Mouse (Mus musculus) MEL (cell line): Measurements from ENCODE around the gene 1700016C15Rik. TPM values are rescaled to one million over a fixed set of nuclear protein-coding genes. Genes with fewer than 3 reads are reported as not detected.

ENCODE experiments used
- DNase-seq: peaks from one replicate; pipeline ENCODE4 v3.0.0; 2011; ENCODE audit warnings: low read depth, low spot score
- H3K27ac ChIP-seq: 2 replicates; pipeline ENCODE4 v1.5.1; 2012; ENCODE audit warnings: low read depth, mild to moderate bottlenecking, control low read depth, low read length, moderate library complexity; ENCODE audit not compliant: control insufficient read depth
- H3K27me3 ChIP-seq, 2 experiments: fragments of 150-350 bp in 1 of 2; sonication (generic) in 1 of 2; 2 replicates each; pipeline ENCODE4 v1.6.1; 2012; ENCODE audit warnings: low read length in 2 of 2, mild to moderate bottlenecking in 2 of 2, improper control_type of control experiment in 1 of 2, moderate library complexity in 1 of 2; ENCODE audit not compliant: insufficient read depth in 2 of 2, control insufficient read depth in 1 of 2
- H3K36me3 ChIP-seq, 2 experiments: 2 replicates each; pipeline ENCODE4 v1.6.1; 2012 to 2014; ENCODE audit warnings: low read length in 2 of 2, improper control_type of control experiment in 1 of 2, inconsistent platforms in 1 of 2, mild to moderate bottlenecking in 1 of 2; ENCODE audit not compliant: insufficient read depth in 2 of 2, control insufficient read depth in 1 of 2
- H3K4me1 ChIP-seq, 2 experiments: fragments of 150-350 bp in 1 of 2; sonication (generic) in 1 of 2; 2 replicates each; pipeline ENCODE4 v1.6.1; 2012; ENCODE audit warnings: low read length in 2 of 2, improper control_type of control experiment in 1 of 2, mild to moderate bottlenecking in 1 of 2; ENCODE audit not compliant: insufficient read depth in 2 of 2, control insufficient read depth in 1 of 2
- H3K4me3 ChIP-seq, 2 experiments: fragments of 150-350 bp in 1 of 2; sonication (generic) in 1 of 2; 2 replicates each; pipeline ENCODE4 v1.5.1; 2012; ENCODE audit warnings: low read depth in 2 of 2, low read length in 2 of 2, mild to moderate bottlenecking in 2 of 2, moderate library complexity in 2 of 2, control low read depth in 1 of 2, improper control_type of control experiment in 1 of 2; ENCODE audit not compliant: control insufficient read depth in 1 of 2, insufficient read depth in 1 of 2
- H3K79me2 ChIP-seq: 2 replicates; pipeline ENCODE4 v1.6.1; 2012; ENCODE audit warnings: mild to moderate bottlenecking, low read length, moderate library complexity; ENCODE audit not compliant: control insufficient read depth, poor library complexity, insufficient read depth
- H3K9ac ChIP-seq: 2 replicates; pipeline ENCODE4 v1.6.1; 2012; ENCODE audit warnings: low read depth, mild to moderate bottlenecking, control low read depth, low read length, moderate library complexity; ENCODE audit not compliant: control insufficient read depth, poor library complexity, severe bottlenecking
- H3K9me3 ChIP-seq: fragments of 150-350 bp; sonication (generic); replicated peaks from 2 replicates; pipeline ENCODE4 v1.6.1; 2012; ENCODE audit warnings: mild to moderate bottlenecking, low read length, improper control_type of control experiment, moderate library complexity; ENCODE audit not compliant: insufficient read depth
- BHLHE40 ChIP-seq: IDR thresholded peaks from 2 replicates; pipeline ENCODE4 v1.6.1; 2012; ENCODE audit warnings: low read depth, mild to moderate bottlenecking, inconsistent platforms, low read length, improper control_type of control experiment, borderline replicate concordance
- CHD2 ChIP-seq: IDR thresholded peaks from 2 replicates; pipeline ENCODE4 v1.6.1; 2011; ENCODE audit warnings: low read length, improper control_type of control experiment
- CTCF ChIP-seq, 3 experiments: IDR thresholded peaks in 2 of 3; conservative IDR thresholded peaks in 1 of 3; 2 replicates each; pipeline ENCODE4 v1.5.1; 2011 to 2012; ENCODE audit warnings: low read length in 3 of 3, low read depth in 2 of 3, mild to moderate bottlenecking in 2 of 3, improper control_type of control experiment in 1 of 3, inconsistent platforms in 1 of 3, mixed read lengths in 1 of 3, moderate library complexity in 1 of 3; ENCODE audit not compliant: control insufficient read depth in 1 of 3, insufficient read depth in 1 of 3, poor library complexity in 1 of 3, severe bottlenecking in 1 of 3
- EP300 ChIP-seq, 2 experiments: IDR thresholded peaks; 2 replicates each; pipeline ENCODE4 v1.6.1; 2011; ENCODE audit warnings: improper control_type of control experiment in 2 of 2, low read length in 2 of 2, low read depth in 1 of 2, mild to moderate bottlenecking in 1 of 2
- ETS1 ChIP-seq: IDR thresholded peaks from 2 replicates; pipeline ENCODE4 v1.6.1; 2012; ENCODE audit warnings: low read depth, mild to moderate bottlenecking, inconsistent platforms, low read length, improper control_type of control experiment, moderate library complexity
- GABPA ChIP-seq: IDR thresholded peaks from 2 replicates; pipeline ENCODE4 v1.6.1; 2012; ENCODE audit warnings: low read depth, mild to moderate bottlenecking, inconsistent platforms, low read length, improper control_type of control experiment, moderate library complexity
- GATA1 ChIP-seq: IDR thresholded peaks from 2 replicates; pipeline ENCODE4 v1.6.1; 2011; ENCODE audit warnings: low read depth, low read length, improper control_type of control experiment
- HCFC1 ChIP-seq: IDR thresholded peaks from 2 replicates; pipeline ENCODE4 v1.6.1; 2012; ENCODE audit warnings: low read depth, mild to moderate bottlenecking, inconsistent platforms, low read length, improper control_type of control experiment, moderate library complexity
- JUND ChIP-seq: IDR thresholded peaks from 2 replicates; pipeline ENCODE4 v1.6.1; 2011; ENCODE audit warnings: low read depth, mild to moderate bottlenecking, improper control_type of control experiment, low read length
- MAFK ChIP-seq: IDR thresholded peaks from 2 replicates; pipeline ENCODE4 v1.6.1; 2011; ENCODE audit warnings: low read depth, mild to moderate bottlenecking, low read length, improper control_type of control experiment, borderline replicate concordance
- MAX ChIP-seq: IDR thresholded peaks from 2 replicates; pipeline ENCODE4 v1.6.1; 2011; ENCODE audit warnings: low read length, improper control_type of control experiment
- MXI1 ChIP-seq: IDR thresholded peaks from 2 replicates; pipeline ENCODE4 v1.6.1; 2011; ENCODE audit warnings: mild to moderate bottlenecking, low read depth, low read length, improper control_type of control experiment
- MYB ChIP-seq: IDR thresholded peaks from 2 replicates; pipeline ENCODE4 v1.6.1; 2011; ENCODE audit warnings: mild to moderate bottlenecking, low read depth, low read length, improper control_type of control experiment
- MYC ChIP-seq: IDR thresholded peaks from 2 replicates; pipeline ENCODE4 v1.6.1; 2011; ENCODE audit warnings: low read depth, mild to moderate bottlenecking, low read length, improper control_type of control experiment, moderate library complexity
- NRF1 ChIP-seq: IDR thresholded peaks from 2 replicates; pipeline ENCODE4 v1.6.1; 2014; ENCODE audit warnings: low read depth, mild to moderate bottlenecking, inconsistent platforms, low read length, improper control_type of control experiment, moderate library complexity; ENCODE audit not compliant: poor library complexity, insufficient read depth, severe bottlenecking
- POLR2A ChIP-seq, 2 experiments: IDR thresholded peaks; 2 replicates each; pipeline ENCODE4 v1.6.1; 2011 to 2012; ENCODE audit warnings: low read length in 2 of 2, mild to moderate bottlenecking in 2 of 2, control low read depth in 1 of 2, improper control_type of control experiment in 1 of 2, low read depth in 1 of 2, moderate library complexity in 1 of 2; ENCODE audit not compliant: control insufficient read depth in 1 of 2, insufficient read depth in 1 of 2, poor library complexity in 1 of 2
- POLR2AphosphoS5 ChIP-seq: IDR thresholded peaks from 2 replicates; pipeline ENCODE4 v1.6.1; 2012; ENCODE audit warnings: low read depth, borderline replicate concordance, mild to moderate bottlenecking, inconsistent platforms, low read length, moderate library complexity, mixed read lengths
- RCOR1 ChIP-seq: IDR thresholded peaks from 2 replicates; pipeline ENCODE4 v1.6.1; 2012; ENCODE audit warnings: low read depth, mild to moderate bottlenecking, inconsistent platforms, low read length, improper control_type of control experiment
- SIN3A ChIP-seq: IDR thresholded peaks from 2 replicates; pipeline ENCODE4 v1.6.1; 2012; ENCODE audit warnings: low read length, improper control_type of control experiment, inconsistent platforms
- SMC3 ChIP-seq: IDR thresholded peaks from 2 replicates; pipeline ENCODE4 v1.6.1; 2011; ENCODE audit warnings: low read depth, low read length, improper control_type of control experiment
- TAL1 ChIP-seq: IDR thresholded peaks from 2 replicates; pipeline ENCODE4 v1.6.1; 2012; ENCODE audit warnings: mild to moderate bottlenecking, inconsistent platforms, low read length, moderate library complexity, mixed read lengths
- TBP ChIP-seq: IDR thresholded peaks from 2 replicates; pipeline ENCODE4 v1.8.0; 2011; ENCODE audit warnings: low read depth, low read length, improper control_type of control experiment
- UBTF ChIP-seq: IDR thresholded peaks from 2 replicates; pipeline ENCODE4 v1.6.1; 2012; ENCODE audit warnings: low read depth, mild to moderate bottlenecking, inconsistent platforms, low read length, improper control_type of control experiment, moderate library complexity, borderline replicate concordance; ENCODE audit not compliant: insufficient read depth
- ZC3H11A ChIP-seq: IDR thresholded peaks from 2 replicates; pipeline ENCODE4 v1.6.1; 2012; ENCODE audit warnings: low read depth, mild to moderate bottlenecking, inconsistent platforms, low read length, improper control_type of control experiment
- ZNF384 ChIP-seq: IDR thresholded peaks from 2 replicates; pipeline ENCODE4 v1.6.1; 2012; ENCODE audit warnings: low read depth, mild to moderate bottlenecking, inconsistent platforms, low read length, improper control_type of control experiment
- polyA plus RNA-seq, 2 experiments: library from polyadenylated mRNA; stranded (reverse) in 1 of 2; unstranded in 1 of 2; fragments of >175 nt in 1 of 2; fragments of >200 nt in 1 of 2; gene quantifications; 2 replicates each; pipeline versions ENCODE4 v1.2.1 to v1.2.4; 2012; ENCODE audit warnings: low replicate concordance in 2 of 2, low read depth in 1 of 2; ENCODE audit not compliant: insufficient read length in 2 of 2, insufficient read depth in 1 of 2, missing spikeins in 1 of 2
- total RNA-seq: library from RNA; depleted of rRNA; stranded (reverse); fragments of 300-350 nt; gene quantifications from 2 replicates; pipeline ENCODE4 v1.2.3, GENCODE M21; 2012; rRNA removed

1700016C15Rik gene
- total RNA-seq, result not detected in 2 replicates
- not detected for polyA plus RNA-seq

DNA sequence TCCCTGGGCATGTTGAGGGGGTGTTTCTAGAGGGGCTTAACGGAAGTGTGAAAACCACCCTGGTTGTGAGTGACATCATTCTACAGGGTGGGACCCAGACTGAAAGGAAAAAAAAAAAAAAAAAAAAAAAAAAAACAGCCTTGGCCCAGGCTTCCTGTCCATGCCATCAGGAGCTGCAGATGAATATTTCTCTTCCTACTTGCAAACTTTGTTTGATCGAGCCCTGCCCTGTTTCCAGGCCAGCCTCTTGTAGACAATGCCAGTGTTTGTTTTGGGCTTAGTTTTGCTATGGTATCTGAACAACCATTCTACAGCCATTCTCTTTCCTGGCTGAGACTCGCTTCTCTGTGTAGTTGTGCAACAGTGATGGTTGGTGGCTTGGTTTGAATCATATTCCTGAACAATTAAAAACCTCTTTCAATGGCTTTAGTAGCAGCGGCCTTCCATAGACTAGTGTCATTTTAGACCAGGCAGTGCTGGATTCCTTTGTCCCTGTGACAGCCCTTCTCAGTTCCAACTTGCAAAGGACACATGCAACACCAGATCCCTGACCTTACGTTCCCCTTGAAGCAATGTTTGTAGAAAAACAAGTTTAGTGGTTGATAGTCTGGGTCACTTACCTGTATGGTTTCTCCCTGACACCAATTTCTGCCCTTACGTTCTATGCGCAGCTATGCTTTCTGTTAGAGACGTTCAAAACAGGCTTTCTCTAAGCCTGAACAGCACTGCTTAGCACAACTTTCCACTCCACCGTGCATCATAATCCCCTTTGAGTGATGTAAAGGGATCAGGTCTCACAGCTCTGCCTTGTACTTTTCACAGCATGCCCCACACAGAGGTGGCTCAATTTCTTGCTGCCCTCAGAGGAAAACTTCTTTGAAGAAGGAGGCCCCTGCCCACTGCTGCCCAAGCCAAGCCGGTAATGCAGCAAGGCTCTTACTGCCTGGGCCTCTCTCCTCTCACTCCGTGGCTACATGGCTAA, at the start of gene 1700016C15Rik:
TSS of gene 1700016C15Rik (plus strand) at position 772 of the 982 bp plus-strand sequence.
- H3K27ac ChIP-seq, result no peak within 1 kb of the TSS
- H3K4me3 ChIP-seq, result no peak within 1 kb of the TSS
- H3K9me3 ChIP-seq, result no peaks in the 10 kb centered on the region
- DNase-seq, result no peak
- TF ChIP-seq SIN3A (no peak), GATA1 (no peak), ZNF384 (peak; percentile 59; the same call in 1 of the 2 replicates), MXI1 (no peak), TAL1 (no peak)
- TF ChIP-seq, all 39 proteins: peak for 1
- Histone ChIP-seq H3K27me3 (no peaks in the 10 kb centered on the region), H3K79me2 (no peaks in the 10 kb centered on the region), H3K9ac (no peak within 1 kb of the TSS), H3K36me3 (peaks cover 0 to 9% of the 10 kb centered on the region in 2 experiments; a peak in 1 of 4 replicates), H3K4me1 (peaks cover 4 to 10% of the 10 kb centered on the region in 2 experiments; a peak in 2 of 4 replicates)

DNA sequence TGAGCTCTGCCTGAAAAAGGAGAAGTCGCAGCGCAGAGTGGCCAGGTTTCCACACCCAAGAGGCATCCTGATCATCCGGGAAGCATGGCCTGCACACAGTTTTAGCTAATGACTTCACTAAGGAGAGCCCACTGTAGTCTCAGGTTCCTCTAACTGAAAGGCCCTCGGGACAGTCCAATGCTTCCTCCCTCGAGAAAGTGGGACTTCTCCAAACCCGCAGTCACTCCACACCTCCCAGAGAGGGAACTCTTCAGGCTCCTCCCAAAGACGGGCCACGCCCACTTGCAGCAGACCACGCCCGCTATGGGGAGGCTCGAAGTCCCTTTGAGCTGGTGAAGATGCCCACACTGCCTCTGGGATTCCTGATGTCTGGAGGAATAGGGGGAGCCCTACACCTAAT, 48.4 kb upstream of the 1700016C15Rik start:
- no peaks in the 10 kb centered on the region; a peak in 1 of 4 replicates for H3K4me1 ChIP-seq
- no peak overlapping the region for H3K27ac ChIP-seq
- peak overlapping the region; percentile 33 to 34; a peak in 3 of 4 replicates for H3K4me3 ChIP-seq
- peak overlapping the region; percentile 25; the same call in 1 of the 2 replicates for H3K9ac ChIP-seq
- TF ChIP-seq HCFC1 (no peak), BHLHE40 (no peak), MYC (no peak), GATA1 (no peak), POLR2A (IDR thresholded peaks at IDR 0.05; ENCODE audit: control insufficient read depth in 1 of 2, insufficient read depth in 1 of 2, low read depth in 1 of 2, low read length in 2 of 2, poor library complexity in 1 of 2) (peak in 1 of 2 experiments; percentile 40; a peak in 1 of 4 replicates), MAFK (no peak), POLR2AphosphoS5 (no peak), CTCF (IDR thresholded peaks at IDR 0.05 in 2 of 3, conservative IDR thresholded peaks at IDR 0.05 in 1 of 3; ENCODE audit: control insufficient read depth in 1 of 3, insufficient read depth in 1 of 3, low read depth in 2 of 3, low read length in 3 of 3, poor library complexity in 1 of 3, severe bottlenecking in 1 of 3) (no peak), RCOR1 (no peak), EP300 (IDR thresholded peaks at IDR 0.05; ENCODE audit: low read depth in 1 of 2, low read length in 2 of 2) (0 out of 4 replicates have a peak, but pooled peaks of 1 of the 2 experiments have one; percentile 9), UBTF (no peak), TBP (0 out of 2 replicates have a peak, but pooled peaks have one; percentile 43), CHD2 (no peak), NRF1 (no peak), SMC3 (no peak), MAX (no peak), JUND (no peak), ETS1 (no peak), MYB (no peak), GABPA (no peak), ZC3H11A (no peak), MXI1 (no peak), TAL1 (no peak)
- no peaks in the 10 kb centered on the region for H3K79me2 ChIP-seq
- no peaks in the 10 kb centered on the region for H3K36me3 ChIP-seq
- DNase-seq, result peak; percentile 79
- H3K9me3 ChIP-seq, result no peaks in the 10 kb centered on the region
- no peaks in the 10 kb centered on the region for H3K27me3 ChIP-seq
